Mouse (Mus musculus): ENCODE results near the gene Gm10681.
"Not testable (repeated sequence)": the region's sequence is repeated elsewhere in the genome, so short reads cannot be mapped to it uniquely, and the experiment has no call there.

The Gm10681 gene

GRCm38 (mm10) chr3:98588707-98589106, at the start of gene Gm10681:
Gene Gm10681, minus strand, starts transcription at chr3:98588807.
- no peak for DNase-seq

GRCm38 (mm10) chr3:98635145-98635544, 46.5 kb upstream of the Gm10681 start:
- DNase-seq: no peak

GRCm38 (mm10) chr3:98630152-98630551, 41.5 kb upstream of the Gm10681 start, which contains the start of gene Hsd3b5:
Gene Hsd3b5, minus strand, starts transcription at chr3:98630252.
- DNase-seq: no peak

- DNase-seq: no peak
Observed at GRCm38 (mm10) chr3:98629633-98630032, 41.0 kb upstream of the Gm10681 start.

GRCm38 (mm10) chr3:98616786-98617185, 28.2 kb upstream of the Gm10681 start:
- DNase-seq: not testable (repeated sequence)

- DNase-seq: not testable (repeated sequence)
Observed at GRCm38 (mm10) chr3:98616244-98616643, 27.6 kb upstream of the Gm10681 start.

GRCm38 (mm10) chr3:98614406-98614927, 25.9 kb upstream of the Gm10681 start:
- not testable (repeated sequence) for DNase-seq

GRCm38 (mm10) chr3:98613963-98614362, 25.4 kb upstream of the Gm10681 start:
- DNase-seq: no peak

GRCm38 (mm10) chr3:98613540-98613939, 24.9 kb upstream of the Gm10681 start:
- DNase-seq: not testable (repeated sequence)

- DNase-seq: no peak
Observed at GRCm38 (mm10) chr3:98587721-98588120, 886 bp downstream of the Gm10681 start.

- not testable (repeated sequence) for DNase-seq
Observed at GRCm38 (mm10) chr3:98582622-98583021, 6.0 kb downstream of the Gm10681 start.

- DNase-seq: not testable (repeated sequence)
Observed at GRCm38 (mm10) chr3:98582202-98582601, 6.4 kb downstream of the Gm10681 start.

- peak; percentile 76 for DNase-seq
Observed at GRCm38 (mm10) chr3:98581024-98581423, 7.6 kb downstream of the Gm10681 start.

GRCm38 (mm10) chr3:98567717-98568116, 20.9 kb downstream of the Gm10681 start:
- DNase-seq: not testable (repeated sequence)

GRCm38 (mm10) chr3:98564894-98565293, 23.7 kb downstream of the Gm10681 start:
- DNase-seq: not testable (repeated sequence)

GRCm38 (mm10) chr3:98563831-98564230, 24.8 kb downstream of the Gm10681 start:
- not testable (repeated sequence) for DNase-seq

GRCm38 (mm10) chr3:98560711-98561110, 27.9 kb downstream of the Gm10681 start:
- DNase-seq: not testable (repeated sequence)

- DNase-seq: not testable (repeated sequence)
Observed at GRCm38 (mm10) chr3:98550832-98551231, 37.8 kb downstream of the Gm10681 start.

GRCm38 (mm10) chr3:98550215-98550614, 38.4 kb downstream of the Gm10681 start:
- DNase-seq: not testable (repeated sequence)

- not testable (repeated sequence) for DNase-seq
Observed at GRCm38 (mm10) chr3:98548495-98548894, 40.1 kb downstream of the Gm10681 start.

- not testable (repeated sequence) for DNase-seq
Observed at GRCm38 (mm10) chr3:98547641-98548040, 41.0 kb downstream of the Gm10681 start.

GRCm38 (mm10) chr3:98524978-98525377, 63.6 kb downstream of the Gm10681 start:
- not testable (repeated sequence) for DNase-seq

GRCm38 (mm10) chr3:98524552-98524951, 64.1 kb downstream of the Gm10681 start:
- not testable (repeated sequence) for DNase-seq

GRCm38 (mm10) chr3:98522779-98523178, 65.8 kb downstream of the Gm10681 start:
- DNase-seq: not testable (repeated sequence)

GRCm38 (mm10) chr3:98510414-98510813, 78.2 kb downstream of the Gm10681 start, which contains the start of gene Hsd3b4:
Gene Hsd3b4, minus strand, starts transcription at chr3:98510514.
- DNase-seq: not testable (repeated sequence)

Data from right cerebral cortex, adult 18-20 months (tissue).